Mouse (Mus musculus) spleen, adult 2 months (tissue): ENCODE measurements around the gene Dst.

Experiments
- CTCF ChIP-seq: fragments of 200-500 bp; IDR thresholded peaks from 2 replicates; pipeline ENCODE4 v1.5.1; 2011; ENCODE audit warnings: mild to moderate bottlenecking, inconsistent platforms; ENCODE audit not compliant: insufficient read depth, insufficient read length, insufficient replicate concordance; ENCODE audit errors: extremely low read depth
- POLR2A ChIP-seq: fragments of 200-500 bp; IDR thresholded peaks from 2 replicates; pipeline ENCODE4 v1.6.1; 2011; ENCODE audit warnings: low read depth, low read length, inconsistent platforms

DNA sequence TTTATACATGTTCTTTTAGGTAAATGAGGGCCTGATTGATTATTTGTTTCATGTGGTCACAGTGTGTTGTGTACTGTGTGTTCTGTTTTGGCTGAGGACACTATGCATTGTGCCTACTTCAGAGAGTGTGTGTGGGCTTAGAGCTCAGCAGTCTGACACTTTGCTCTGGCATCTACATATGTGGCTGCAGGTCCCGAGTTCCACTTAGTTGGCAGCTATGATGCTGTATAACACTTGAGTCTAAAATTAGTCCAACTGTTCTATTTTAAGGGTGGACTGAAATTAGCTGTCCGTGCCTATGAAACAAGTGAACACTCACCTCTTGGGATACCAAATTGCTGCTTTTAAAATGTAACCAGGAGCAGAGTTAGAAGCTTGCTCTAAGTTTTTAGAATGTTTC lies 113.5 kb downstream of the Dst start:
- TF ChIP-seq CTCF (no peak), POLR2A (no peak)
